Mouse (Mus musculus) midbrain, embryonic 12.5 days (tissue): ENCODE measurements around the gene Dnah8. TPM values are rescaled to one million over a fixed set of nuclear protein-coding genes. Genes with fewer than 3 reads are reported as not detected.

ENCODE experiments used
- ATAC-seq: fragments of 200-750 bp; cut with Nextera tagmentation; 2 replicates; pipeline ENCODE4 v1.8.0; 2017; ENCODE audit warnings: low read depth, moderate TSS enrichment, moderate library complexity; ENCODE audit not compliant: low FRiP score
- H3K27ac ChIP-seq: fragments of 300-500 bp; sonication (generic); replicated peaks from 2 replicates; pipeline ENCODE4 v1.5.1; 2016; ENCODE audit warnings: mild to moderate bottlenecking
- H3K27me3 ChIP-seq: fragments of 300-500 bp; sonication (generic); 2 replicates; pipeline ENCODE4 v1.6.1; 2016; ENCODE audit warnings: mild to moderate bottlenecking
- H3K36me3 ChIP-seq: fragments of 300-500 bp; sonication (generic); 2 replicates; pipeline ENCODE4 v1.6.1; 2016
- H3K4me1 ChIP-seq: fragments of 300-500 bp; sonication (generic); 2 replicates; pipeline ENCODE4 v1.6.1; 2016
- H3K4me2 ChIP-seq: fragments of 300-500 bp; sonication (generic); replicated peaks from 2 replicates; pipeline ENCODE4 v1.6.1; 2016; ENCODE audit warnings: mild to moderate bottlenecking, moderate library complexity
- H3K4me3 ChIP-seq: fragments of 300-500 bp; sonication (generic); 2 replicates; pipeline ENCODE4 v1.5.1; 2016; ENCODE audit warnings: mild to moderate bottlenecking
- H3K9ac ChIP-seq: fragments of 300-500 bp; sonication (generic); replicated peaks from 2 replicates; pipeline ENCODE4 v1.6.1; 2016; ENCODE audit warnings: mild to moderate bottlenecking, moderate library complexity
- H3K9me3 ChIP-seq: fragments of 300-500 bp; sonication (generic); 2 replicates; pipeline ENCODE4 v1.6.1; 2016; ENCODE audit warnings: mild to moderate bottlenecking
- WGBS: fragments of 180-500 bp; shearing (Covaris S2); methylation state at CpG from one replicate; pipeline ENCODE4 v1.1.7; 2016; 5-methylcytosine and 5-hydroxymethylcytosine counted together
- polyA plus RNA-seq: library from polyadenylated mRNA; unstranded; fragments of >200 nt; fragmentation: Nextera tagmentation; extraction: Ambion mirVana; gene quantifications from 2 replicates; pipeline ENCODE4 v1.2.1, GENCODE M21; 2016

Gene Dnah8
- polyA plus RNA-seq, 1 experiment from 2014 or later = 0.66 TPM

GRCm38 (mm10) chr17:30844321-30844791 is 220.2 kb downstream of the Dnah8 start:
- WGBS = 55% methylated on average over 9 of the region's 9 CpGs
- Histone ChIP-seq H3K27me3 (no peaks in the 10 kb centered on the region), H3K9ac (no peak overlapping the region), H3K9me3 (no peaks in the 10 kb centered on the region), H3K4me3 (no peak overlapping the region), H3K27ac (no peak overlapping the region), H3K4me2 (no peak overlapping the region), H3K36me3 (no peaks in the 10 kb centered on the region), H3K4me1 (peaks cover 7% of the 10 kb centered on the region; the same call in 1 of the 2 replicates)
- no peak for ATAC-seq

GRCm38 (mm10) chr17:30847498-30847897 is 223.3 kb downstream of the Dnah8 start:
- no peaks in the 10 kb centered on the region for H3K36me3 ChIP-seq
- ATAC-seq = no peak
- H3K27me3 ChIP-seq = no peaks in the 10 kb centered on the region
- H3K4me3 ChIP-seq = no peak overlapping the region
- no peak overlapping the region for H3K27ac ChIP-seq
- H3K4me1 ChIP-seq = no peaks in the 10 kb centered on the region
- no peaks in the 10 kb centered on the region for H3K9me3 ChIP-seq
- WGBS = 92% methylated on average over 7 of the region's 7 CpGs
- H3K4me2 ChIP-seq = no peak overlapping the region
- H3K9ac ChIP-seq = no peak overlapping the region

GRCm38 (mm10) chr17:30848086-30848485 is 223.9 kb downstream of the Dnah8 start:
- 92% methylated on average over 5 of the region's 5 CpGs for WGBS
- H3K27me3 ChIP-seq = no peaks in the 10 kb centered on the region
- no peak for ATAC-seq

GRCm38 (mm10) chr17:30848804-30849203 is 224.7 kb downstream of the Dnah8 start:
- H3K4me1 ChIP-seq = no peaks in the 10 kb centered on the region
- WGBS = 87% methylated on average over 6 of the region's 6 CpGs
- no peak overlapping the region for H3K4me3 ChIP-seq
- H3K9me3 ChIP-seq = no peaks in the 10 kb centered on the region
- no peak for ATAC-seq
- H3K36me3 ChIP-seq = no peaks in the 10 kb centered on the region
- no peaks in the 10 kb centered on the region for H3K27me3 ChIP-seq
- H3K27ac ChIP-seq = no peak overlapping the region
- no peak overlapping the region for H3K4me2 ChIP-seq
- H3K9ac ChIP-seq = no peak overlapping the region

More at GRCm38 (mm10) chr17:30848086-30848485, 223.9 kb downstream of the Dnah8 start:
- Histone ChIP-seq H3K36me3 (no peaks in the 10 kb centered on the region), H3K4me3 (no peak overlapping the region), H3K9me3 (no peaks in the 10 kb centered on the region), H3K9ac (no peak overlapping the region), H3K27ac (no peak overlapping the region), H3K4me1 (no peaks in the 10 kb centered on the region), H3K4me2 (no peak overlapping the region)

GRCm38 (mm10) chr17:30849813-30850212 is 225.7 kb downstream of the Dnah8 start:
- no peak overlapping the region for H3K27ac ChIP-seq
- no peak for ATAC-seq
- H3K9me3 ChIP-seq = no peaks in the 10 kb centered on the region
- H3K36me3 ChIP-seq = no peaks in the 10 kb centered on the region
- no peaks in the 10 kb centered on the region for H3K27me3 ChIP-seq
- WGBS = 97% methylated on average over 12 of the region's 12 CpGs
- H3K4me1 ChIP-seq = no peaks in the 10 kb centered on the region
- no peak overlapping the region for H3K9ac ChIP-seq
- no peak overlapping the region for H3K4me2 ChIP-seq
- H3K4me3 ChIP-seq = no peak overlapping the region

GRCm38 (mm10) chr17:30852345-30852744 is 228.2 kb downstream of the Dnah8 start:
- Histone ChIP-seq H3K4me3 (no peak overlapping the region), H3K27ac (no peak overlapping the region), H3K9me3 (no peaks in the 10 kb centered on the region), H3K36me3 (no peaks in the 10 kb centered on the region), H3K27me3 (no peaks in the 10 kb centered on the region), H3K4me1 (no peaks in the 10 kb centered on the region), H3K4me2 (no peak overlapping the region), H3K9ac (no peak overlapping the region)
- ATAC-seq = no peak

GRCm38 (mm10) chr17:30857347-30857746 is 233.2 kb downstream of the Dnah8 start:
- Histone ChIP-seq H3K9me3 (no peaks in the 10 kb centered on the region), H3K4me1 (peaks cover 19% of the 10 kb centered on the region), H3K9ac (no peak overlapping the region), H3K4me2 (no peak overlapping the region), H3K27ac (no peak overlapping the region), H3K27me3 (no peaks in the 10 kb centered on the region), H3K36me3 (no peaks in the 10 kb centered on the region), H3K4me3 (no peak overlapping the region)
- WGBS = 87% methylated on average over 5 of the region's 5 CpGs
- no peak for ATAC-seq

GRCm38 (mm10) chr17:30858586-30859259 is 234.6 kb downstream of the Dnah8 start:
- Histone ChIP-seq H3K9me3 (no peaks in the 10 kb centered on the region), H3K27ac (no peak overlapping the region), H3K27me3 (no peaks in the 10 kb centered on the region), H3K36me3 (no peaks in the 10 kb centered on the region), H3K9ac (no peak overlapping the region), H3K4me2 (no peak overlapping the region), H3K4me3 (no peak overlapping the region), H3K4me1 (peaks cover 26% of the 10 kb centered on the region)
- WGBS = 75% methylated on average over 11 of the region's 11 CpGs
- no peak for ATAC-seq

- H3K4me2 ChIP-seq = no peak overlapping the region
- no peak overlapping the region for H3K9ac ChIP-seq
- no peaks in the 10 kb centered on the region for H3K9me3 ChIP-seq
- peaks cover 26% of the 10 kb centered on the region for H3K4me1 ChIP-seq
- H3K27me3 ChIP-seq = no peaks in the 10 kb centered on the region
- H3K36me3 ChIP-seq = no peaks in the 10 kb centered on the region
- 37% methylated on average over 10 of the region's 10 CpGs for WGBS
- H3K27ac ChIP-seq = peak overlapping the region; percentile 59
- peak; percentile 71 for ATAC-seq
- H3K4me3 ChIP-seq = no peak overlapping the region
These were observed 235.9 kb downstream of the Dnah8 start for GRCm38 (mm10) chr17:30859989-30860585.

GRCm38 (mm10) chr17:30860606-30861005 is 236.5 kb downstream of the Dnah8 start:
- Histone ChIP-seq H3K4me2 (no peak overlapping the region), H3K9ac (no peak overlapping the region), H3K27me3 (no peaks in the 10 kb centered on the region), H3K36me3 (no peaks in the 10 kb centered on the region), H3K4me3 (no peak overlapping the region), H3K27ac (peak overlapping the region; percentile 59), H3K4me1 (peaks cover 26% of the 10 kb centered on the region), H3K9me3 (no peaks in the 10 kb centered on the region)
- ATAC-seq = no peak; the same call in 1 of the 2 replicates
- 70% methylated on average over 7 of the region's 7 CpGs for WGBS

GRCm38 (mm10) chr17:30866281-30866680 is 242.1 kb downstream of the Dnah8 start:
- Histone ChIP-seq H3K9ac (no peak overlapping the region), H3K9me3 (no peaks in the 10 kb centered on the region), H3K27me3 (0 out of 2 replicates have a peak, but pooled peaks cover 4% of the 10 kb centered on the region), H3K27ac (no peak overlapping the region), H3K4me2 (no peak overlapping the region), H3K4me3 (no peak overlapping the region), H3K4me1 (peaks cover 6% of the 10 kb centered on the region), H3K36me3 (no peaks in the 10 kb centered on the region)
- 76% methylated on average over 8 of the region's 8 CpGs for WGBS
- no peak for ATAC-seq

- Histone ChIP-seq H3K9me3 (no peaks in the 10 kb centered on the region), H3K27ac (no peak overlapping the region), H3K36me3 (no peaks in the 10 kb centered on the region), H3K4me1 (peaks cover 6% of the 10 kb centered on the region), H3K27me3 (0 out of 2 replicates have a peak, but pooled peaks cover 4% of the 10 kb centered on the region), H3K9ac (no peak overlapping the region), H3K4me2 (no peak overlapping the region), H3K4me3 (no peak overlapping the region)
- 89% methylated on average over 9 of the region's 9 CpGs for WGBS
- no peak for ATAC-seq
These were observed 242.8 kb downstream of the Dnah8 start for GRCm38 (mm10) chr17:30866966-30867365.
